Mouse (Mus musculus) heart, adult 8-10 months (tissue): Measurements from ENCODE around the gene Lhfp. TPM values are rescaled to one million over a fixed set of nuclear protein-coding genes. Genes with fewer than 3 reads are reported as not detected.

Experiments used
- DNase-seq: peaks from one replicate; pipeline ENCODE4 v3.0.0; 2022; ENCODE audit warnings: low spot score
- total RNA-seq, 4 experiments: library from RNA; stranded (reverse); gene quantifications; 2 replicates each; pipeline ENCODE4 v1.2.4; 2022

Lhfp gene
- total RNA-seq, 4 experiments from 2014 or later = 34.6 to 45.4 (median 37.2) TPM

DNA sequence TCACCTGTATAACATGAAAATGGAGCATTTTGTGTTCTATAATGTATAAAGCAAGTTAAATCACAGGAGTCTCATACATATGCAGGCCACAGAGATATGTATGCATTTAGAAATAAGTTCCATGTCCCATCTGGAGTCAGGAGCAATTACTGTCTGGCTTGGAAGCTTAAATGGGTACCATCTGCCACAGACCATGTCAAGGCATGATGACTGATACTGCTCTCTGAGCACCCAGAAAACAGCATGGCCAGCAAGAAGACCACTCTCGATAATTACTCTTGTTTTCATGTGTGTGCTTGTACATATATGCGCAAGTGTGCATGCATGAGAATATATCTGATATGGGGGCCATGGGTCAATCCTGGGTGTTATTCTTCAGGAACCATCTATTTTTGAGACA lies 269.3 kb downstream of the Lhfp start:
- DNase-seq = no peak

Other genes with a start within 250 kb of the Lhfp start
- gene Cog6, start 24.3 kb upstream of the Lhfp start, total RNA-seq = 10 to 100 TPM; 49.4 to 59.3 (median 54.4) TPM